Mouse (Mus musculus) brain, embryonic 14.5 days (tissue): ENCODE results near the gene Klk1b4.
"Not testable (repeated sequence)": the region's sequence is repeated elsewhere in the genome, so short reads cannot be mapped to it uniquely, and the experiment has no call there.

ENCODE experiments used
- CTCF ChIP-seq: fragments of 200-500 bp; IDR thresholded peaks from 2 replicates; pipeline ENCODE4 v1.5.1; 2012; ENCODE audit warnings: inconsistent platforms, mild to moderate bottlenecking, moderate library complexity, borderline replicate concordance; ENCODE audit not compliant: insufficient read depth, insufficient read length; ENCODE audit errors: extremely low read depth
- POLR2A ChIP-seq: fragments of 200-500 bp; IDR thresholded peaks from 2 replicates; pipeline ENCODE4 v1.6.1; 2012; ENCODE audit warnings: mild to moderate bottlenecking, inconsistent platforms, borderline replicate concordance; ENCODE audit not compliant: poor library complexity, insufficient read depth, insufficient read length, severe bottlenecking; ENCODE audit errors: extremely low read depth

- TF ChIP-seq POLR2A, CTCF: not testable (repeated sequence)
These were observed 20.7 kb upstream of the Klk1b4 start for GRCm38 (mm10) chr7:44186516-44186915.
